Mouse (Mus musculus): ENCODE data around the gene Clca4a. TPM values are rescaled to one million over a fixed set of nuclear protein-coding genes. Genes with fewer than 3 reads are reported as not detected.

The Clca4a gene
- not detected in 2 replicates for polyA plus RNA-seq (2016; fragmentation: Nextera tagmentation; extraction: Ambion mirVana)

DNA sequence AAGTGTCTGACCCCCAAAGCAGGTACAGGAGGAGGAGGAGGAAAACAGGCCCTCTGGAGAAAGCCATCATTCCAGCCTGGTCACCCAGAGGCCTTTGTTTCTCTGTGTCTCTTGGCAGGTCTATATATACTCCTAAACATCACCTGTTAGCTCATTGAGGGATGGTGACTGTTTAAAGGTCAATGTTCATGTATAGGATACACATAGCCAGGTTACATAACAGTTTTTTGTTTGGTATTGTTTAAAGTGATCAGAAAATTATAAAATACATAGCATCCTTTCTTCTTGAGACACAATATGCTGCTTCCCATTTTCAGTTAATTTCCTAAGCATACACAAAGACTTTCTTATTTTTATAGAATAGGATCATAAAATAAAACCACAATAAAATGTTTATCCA, at the start of gene Clca4a:
Clca4a (minus strand) TSS at position 101 of the 400 bp plus-strand sequence.
- H3K4me1 ChIP-seq, result no peaks in the 10 kb centered on the region
- no peak within 1 kb of the TSS for H3K9ac ChIP-seq
- ATAC-seq, result no peak
- no peaks in the 10 kb centered on the region for H3K36me3 ChIP-seq
- H3K27me3 ChIP-seq (replicated peaks), result no peaks in the 10 kb centered on the region
- H3K27ac ChIP-seq, result no peak within 1 kb of the TSS
- no peaks in the 10 kb centered on the region for H3K9me3 ChIP-seq (replicated peaks)
- H3K4me2 ChIP-seq, result no peak within 1 kb of the TSS
- no peak within 1 kb of the TSS for H3K4me3 ChIP-seq

DNA sequence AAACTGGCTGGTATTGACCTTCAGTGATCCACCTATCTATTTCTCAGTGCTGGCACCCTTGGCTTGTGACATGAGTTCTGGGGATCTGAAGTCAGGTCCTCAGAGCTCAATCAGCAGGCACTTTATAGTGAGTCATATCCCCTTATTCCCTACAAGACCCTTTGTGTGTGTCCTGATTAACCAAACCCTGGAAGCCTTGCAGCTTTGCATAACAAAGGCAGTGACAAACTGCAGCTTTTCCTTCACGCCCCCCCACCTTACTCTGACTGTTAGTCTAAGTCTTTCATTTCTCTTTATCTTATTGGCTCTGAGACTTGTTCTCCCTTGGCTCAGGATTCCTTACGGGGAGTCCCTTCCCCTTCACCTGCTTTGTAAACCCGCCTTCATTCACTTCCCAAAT, 43.0 kb upstream of the Clca4a start:
- H3K4me1 ChIP-seq, result no peaks in the 10 kb centered on the region
- H3K36me3 ChIP-seq, result no peaks in the 10 kb centered on the region
- H3K27ac ChIP-seq, result no peak overlapping the region
- ATAC-seq, result no peak
- H3K9me3 ChIP-seq (replicated peaks), result no peaks in the 10 kb centered on the region
- H3K4me2 ChIP-seq, result no peak overlapping the region
- WGBS (ENCODE audit: insufficient replicate concordance), result 56% methylated on average over 3 of the region's 3 CpGs
- H3K4me3 ChIP-seq, result no peak overlapping the region
- no peak overlapping the region for H3K9ac ChIP-seq
- no peaks in the 10 kb centered on the region for H3K27me3 ChIP-seq (replicated peaks)

DNA sequence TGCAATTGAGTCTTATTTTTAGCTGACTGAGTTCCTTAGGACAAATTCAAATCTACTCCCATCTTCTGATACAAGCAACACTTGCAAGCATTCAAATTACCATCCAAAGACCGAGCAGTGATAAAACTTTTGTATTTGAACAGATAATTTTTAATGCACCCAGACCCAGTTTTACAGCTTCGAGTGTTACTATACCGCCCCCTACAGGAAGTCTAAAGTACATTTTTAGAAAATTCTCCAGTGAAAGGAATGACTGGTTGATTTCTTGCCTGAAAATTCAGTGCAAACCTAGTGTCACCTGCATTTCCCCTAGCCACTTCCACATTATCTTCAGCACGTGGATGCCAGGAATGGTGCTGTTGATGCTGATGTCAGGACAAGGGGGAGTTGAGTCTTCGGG, 29.6 kb upstream of the Clca4a start:
- Histone ChIP-seq H3K4me3 (no peak overlapping the region), H3K27me3 (replicated peaks) (no peaks in the 10 kb centered on the region), H3K27ac (no peak overlapping the region), H3K4me1 (no peaks in the 10 kb centered on the region), H3K9ac (no peak overlapping the region), H3K9me3 (replicated peaks) (no peaks in the 10 kb centered on the region), H3K36me3 (no peaks in the 10 kb centered on the region), H3K4me2 (no peak overlapping the region)
- 22% methylated on average over 5 of the region's 5 CpGs for WGBS (ENCODE audit: insufficient replicate concordance)
- ATAC-seq, result no peak

DNA sequence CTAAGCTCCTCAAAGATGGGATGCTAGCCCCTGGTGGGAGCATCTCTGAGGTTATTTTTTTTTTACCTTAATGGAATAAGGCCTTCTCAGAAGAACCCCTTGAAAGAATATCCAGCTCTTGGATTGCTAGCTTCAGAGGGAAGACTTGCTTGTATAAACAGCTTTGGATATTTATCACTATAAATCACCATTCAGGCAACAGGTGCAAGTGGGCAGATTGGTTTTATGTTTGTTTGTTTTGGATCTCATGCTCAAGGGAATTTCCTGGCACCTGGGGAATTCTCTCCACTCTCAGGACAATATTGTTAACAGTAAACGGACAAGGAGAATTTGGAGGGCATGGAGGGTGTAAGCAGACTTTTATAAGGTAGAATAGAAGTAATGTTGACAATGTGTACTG, 26.1 kb upstream of the Clca4a start:
- H3K27me3 ChIP-seq (replicated peaks), result no peaks in the 10 kb centered on the region
- no peak overlapping the region for H3K9ac ChIP-seq
- no peak overlapping the region for H3K4me3 ChIP-seq
- WGBS (ENCODE audit: insufficient replicate concordance), result 42% methylated on average over 1 of the region's 1 CpGs
- no peak overlapping the region for H3K27ac ChIP-seq
- no peaks in the 10 kb centered on the region for H3K4me1 ChIP-seq
- no peak overlapping the region for H3K4me2 ChIP-seq
- no peaks in the 10 kb centered on the region for H3K9me3 ChIP-seq (replicated peaks)
- no peaks in the 10 kb centered on the region for H3K36me3 ChIP-seq
- ATAC-seq, result no peak

DNA sequence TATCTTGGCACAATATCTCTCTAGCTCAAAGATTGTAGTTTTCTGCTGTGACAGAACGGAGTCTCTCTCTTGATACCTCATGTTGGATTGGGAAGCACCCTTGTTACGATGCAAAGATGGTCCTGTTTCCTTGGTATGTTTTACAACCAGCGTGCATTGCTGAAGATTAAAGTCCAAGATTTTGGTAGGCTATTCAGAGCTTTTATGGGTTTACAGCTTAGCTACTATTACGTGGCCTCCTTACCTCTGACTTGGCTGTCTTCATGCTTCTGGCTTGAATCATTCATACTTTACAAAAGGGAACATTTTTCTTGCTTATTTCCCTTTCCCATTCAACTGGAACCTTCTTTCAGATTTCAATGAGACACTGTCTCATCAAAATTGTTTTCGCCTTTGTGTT, 18.2 kb upstream of the Clca4a start:
- H3K9ac ChIP-seq, result no peak overlapping the region
- no peaks in the 10 kb centered on the region for H3K9me3 ChIP-seq (replicated peaks)
- H3K36me3 ChIP-seq, result no peaks in the 10 kb centered on the region
- no peak overlapping the region for H3K4me3 ChIP-seq
- H3K27me3 ChIP-seq (replicated peaks), result no peaks in the 10 kb centered on the region
- ATAC-seq, result no peak
- H3K4me1 ChIP-seq, result no peaks in the 10 kb centered on the region
- 69% methylated on average over 5 of the region's 5 CpGs for WGBS (ENCODE audit: insufficient replicate concordance)
- no peak overlapping the region for H3K4me2 ChIP-seq
- H3K27ac ChIP-seq, result no peak overlapping the region

DNA sequence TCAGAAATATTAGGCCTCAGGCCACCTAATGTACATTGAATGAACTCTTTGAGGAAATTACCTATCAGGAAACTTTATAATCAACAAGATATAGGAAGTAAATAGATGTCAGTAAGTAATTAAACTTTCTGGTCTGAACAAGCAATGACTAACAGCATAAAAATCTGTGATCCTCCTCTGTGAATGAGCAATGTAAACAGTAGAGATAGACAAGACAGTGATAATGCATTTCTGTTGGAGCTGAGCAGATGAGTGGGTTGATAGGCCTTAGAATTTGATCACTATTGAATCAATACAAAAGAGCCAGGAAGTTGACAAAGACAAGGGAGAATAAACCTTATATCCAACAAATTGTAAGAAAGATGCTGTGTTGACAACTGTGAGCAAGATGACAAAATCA, 17.8 kb upstream of the Clca4a start:
- Histone ChIP-seq H3K27ac (no peak overlapping the region), H3K4me3 (no peak overlapping the region), H3K4me2 (no peak overlapping the region), H3K9me3 (replicated peaks) (no peaks in the 10 kb centered on the region), H3K27me3 (replicated peaks) (no peaks in the 10 kb centered on the region), H3K9ac (no peak overlapping the region), H3K36me3 (no peaks in the 10 kb centered on the region), H3K4me1 (no peaks in the 10 kb centered on the region)
- no peak for ATAC-seq

DNA sequence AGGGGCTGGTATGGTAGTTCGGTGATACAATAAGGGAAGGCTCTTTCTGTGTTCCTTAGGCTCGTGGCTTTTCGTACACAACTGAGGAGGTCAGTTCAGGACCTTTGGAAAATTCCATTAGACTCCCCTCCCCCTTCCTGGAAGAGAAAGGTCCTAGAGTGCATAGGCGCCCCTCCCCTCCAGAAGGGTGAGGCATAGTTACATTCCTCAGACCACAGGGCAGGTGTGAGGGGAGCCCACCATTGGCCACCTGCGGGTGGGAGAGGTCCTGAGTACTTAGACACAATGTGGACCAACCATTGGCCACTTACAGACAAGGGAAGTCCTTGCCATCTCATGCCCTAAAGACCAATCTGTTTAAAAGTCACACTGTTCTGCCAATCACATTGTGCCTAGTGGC, 11.0 kb upstream of the Clca4a start:
- Histone ChIP-seq H3K27me3 (replicated peaks) (no peaks in the 10 kb centered on the region), H3K27ac (no peak overlapping the region), H3K4me1 (no peaks in the 10 kb centered on the region), H3K9me3 (replicated peaks) (no peaks in the 10 kb centered on the region), H3K4me3 (no peak overlapping the region), H3K4me2 (no peak overlapping the region), H3K36me3 (no peaks in the 10 kb centered on the region), H3K9ac (no peak overlapping the region)
- ATAC-seq, result no peak
- WGBS (ENCODE audit: insufficient replicate concordance), result 55% methylated on average over 5 of the region's 5 CpGs

DNA sequence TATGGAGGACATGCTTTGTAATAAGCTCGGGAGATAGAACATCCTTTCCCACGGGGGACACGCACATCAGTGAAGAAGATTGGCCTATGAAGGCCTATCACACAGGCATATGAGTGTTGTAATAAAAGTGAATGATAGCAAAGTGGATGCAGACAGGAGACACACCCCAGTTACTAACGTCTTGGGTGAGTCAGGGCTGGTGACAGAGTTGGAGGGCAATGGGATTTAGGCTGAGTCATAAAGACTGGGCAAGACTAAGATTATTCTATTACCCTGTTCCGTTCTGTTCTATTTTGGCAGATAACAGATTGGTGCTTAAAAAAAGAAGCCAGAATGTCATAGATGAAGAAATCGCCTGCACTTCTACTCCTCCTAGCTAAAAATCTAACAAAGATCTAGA, 5.7 kb upstream of the Clca4a start:
- Histone ChIP-seq H3K9me3 (replicated peaks) (no peaks in the 10 kb centered on the region), H3K27ac (no peak overlapping the region), H3K4me3 (no peak overlapping the region), H3K27me3 (replicated peaks) (no peaks in the 10 kb centered on the region), H3K4me1 (no peaks in the 10 kb centered on the region), H3K4me2 (no peak overlapping the region), H3K36me3 (no peaks in the 10 kb centered on the region), H3K9ac (no peak overlapping the region)
- WGBS (ENCODE audit: insufficient replicate concordance), result 69% methylated on average over 6 of the region's 6 CpGs
- no peak for ATAC-seq

DNA sequence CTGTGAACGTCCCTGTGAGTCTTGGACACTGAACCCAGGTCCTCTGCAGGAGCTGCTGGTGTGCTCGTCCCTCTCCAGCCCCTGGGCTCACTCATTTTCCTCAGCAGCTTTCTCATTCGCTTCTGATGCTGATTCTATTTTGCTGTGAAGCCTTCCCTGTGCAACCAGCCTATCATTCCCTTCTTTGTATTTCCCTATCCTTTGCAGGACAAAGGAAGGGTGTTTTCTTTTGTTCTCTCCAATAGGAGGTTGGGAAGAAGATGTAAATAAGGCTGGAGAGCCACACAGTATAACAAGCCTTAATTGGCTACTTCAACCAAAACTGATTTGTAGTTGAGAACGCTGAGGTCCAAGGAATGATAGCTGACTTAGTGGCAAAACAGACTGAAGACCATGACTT, 2.8 kb upstream of the Clca4a start:
- no peak overlapping the region for H3K9ac ChIP-seq
- 39% methylated on average over 4 of the region's 4 CpGs for WGBS (ENCODE audit: insufficient replicate concordance)
- H3K4me2 ChIP-seq, result no peak overlapping the region
- H3K9me3 ChIP-seq (replicated peaks), result no peaks in the 10 kb centered on the region
- no peaks in the 10 kb centered on the region for H3K4me1 ChIP-seq
- H3K36me3 ChIP-seq, result no peaks in the 10 kb centered on the region
- ATAC-seq, result no peak
- no peak overlapping the region for H3K27ac ChIP-seq
- H3K27me3 ChIP-seq (replicated peaks), result no peaks in the 10 kb centered on the region
- H3K4me3 ChIP-seq, result no peak overlapping the region

DNA sequence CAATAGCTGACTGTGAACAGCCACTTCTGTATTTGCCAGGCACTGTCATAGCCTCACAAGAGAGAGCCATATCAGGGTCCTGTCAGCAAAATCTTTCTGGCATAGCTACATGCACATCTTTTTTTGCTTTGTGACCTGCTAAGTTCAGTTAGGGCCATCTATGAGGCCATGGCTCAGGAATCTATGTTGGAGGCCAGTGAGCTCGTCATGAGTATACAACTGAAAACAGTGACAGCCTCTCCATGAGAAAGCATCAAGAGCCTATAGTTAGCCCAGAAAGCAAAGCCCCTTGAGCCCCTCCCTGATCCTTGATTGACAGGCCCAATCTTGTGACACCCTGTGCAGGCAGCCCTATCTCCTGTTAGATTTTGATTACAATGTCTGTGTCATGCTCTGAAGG, 1.2 kb upstream of the Clca4a start:
- no peak overlapping the region for H3K27ac ChIP-seq

DNA sequence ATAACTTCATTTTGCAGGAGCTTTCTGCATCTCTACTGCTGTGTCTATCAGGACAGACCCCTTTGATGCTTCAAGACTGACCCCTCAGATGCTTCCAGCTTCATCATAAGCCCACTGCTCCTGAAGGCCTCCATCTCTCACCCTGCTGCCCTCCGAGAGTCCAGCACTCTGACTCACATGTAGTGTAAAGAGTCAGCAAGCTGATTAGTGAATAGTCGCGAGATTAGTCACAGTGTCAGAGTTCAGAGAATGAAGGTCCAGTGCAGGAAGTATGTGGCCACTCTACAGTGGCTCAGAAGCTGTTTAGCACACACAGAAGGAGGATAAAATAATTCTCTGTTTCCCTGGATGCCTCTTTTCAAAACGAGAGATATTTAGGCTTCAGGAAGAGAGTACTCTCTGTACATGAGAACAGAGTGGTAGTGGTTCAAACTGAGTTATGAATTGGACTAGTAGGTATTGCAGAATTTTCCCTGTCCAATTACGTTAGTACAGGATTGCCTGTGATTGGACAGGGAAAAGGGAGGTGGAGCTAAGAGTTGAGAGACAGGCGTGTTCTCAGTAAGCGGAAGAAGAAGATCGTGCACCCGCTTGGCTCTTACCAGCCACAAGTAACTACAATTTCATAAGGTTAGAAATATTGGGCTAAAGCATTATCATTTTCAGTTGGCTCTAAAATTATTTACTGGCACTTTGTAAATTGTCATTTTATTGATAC, 3.1 kb downstream of the Clca4a start:
- H3K9me3 ChIP-seq (replicated peaks), result no peaks in the 10 kb centered on the region
- H3K4me1 ChIP-seq, result no peaks in the 10 kb centered on the region
- 66% methylated on average over 9 of the region's 9 CpGs for WGBS (ENCODE audit: insufficient replicate concordance)
- no peak overlapping the region for H3K9ac ChIP-seq
- no peak for ATAC-seq
- no peak overlapping the region for H3K27ac ChIP-seq
- no peaks in the 10 kb centered on the region for H3K27me3 ChIP-seq (replicated peaks)
- no peaks in the 10 kb centered on the region for H3K36me3 ChIP-seq
- H3K4me2 ChIP-seq, result no peak overlapping the region
- no peak overlapping the region for H3K4me3 ChIP-seq

More for the DNA sequence above, 1.2 kb upstream of the Clca4a start:
- Histone ChIP-seq H3K36me3 (no peaks in the 10 kb centered on the region), H3K9ac (no peak overlapping the region), H3K27me3 (replicated peaks) (no peaks in the 10 kb centered on the region), H3K4me3 (no peak overlapping the region), H3K4me1 (no peaks in the 10 kb centered on the region), H3K4me2 (no peak overlapping the region), H3K9me3 (replicated peaks) (no peaks in the 10 kb centered on the region)
- ATAC-seq, result no peak
- WGBS (ENCODE audit: insufficient replicate concordance), result 54% methylated on average over 1 of the region's 1 CpGs

DNA sequence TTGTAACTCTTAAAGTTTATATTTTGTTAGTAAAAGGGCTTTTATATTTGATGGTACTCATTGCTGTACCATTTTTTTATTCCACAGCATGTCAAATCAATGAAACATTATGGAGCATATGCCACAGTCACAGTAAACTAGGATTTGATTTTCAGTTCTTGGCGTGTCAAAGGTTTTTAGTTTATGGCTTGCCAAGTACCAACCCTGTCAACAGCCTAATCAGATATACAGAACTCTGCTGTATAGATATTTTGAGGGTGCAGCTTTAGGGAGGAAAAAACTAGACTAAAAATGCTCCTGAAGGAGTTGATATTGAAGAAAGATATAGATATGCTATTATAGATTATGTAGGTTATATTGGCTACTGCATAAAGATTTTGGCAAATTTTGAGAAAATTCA, 5.1 kb downstream of the Clca4a start:
- Histone ChIP-seq H3K4me2 (no peak overlapping the region), H3K27me3 (replicated peaks) (no peaks in the 10 kb centered on the region), H3K4me3 (no peak overlapping the region), H3K4me1 (no peaks in the 10 kb centered on the region), H3K9ac (no peak overlapping the region), H3K27ac (no peak overlapping the region), H3K9me3 (replicated peaks) (no peaks in the 10 kb centered on the region), H3K36me3 (no peaks in the 10 kb centered on the region)
- WGBS (ENCODE audit: insufficient replicate concordance), result 55% methylated on average over 1 of the region's 1 CpGs
- ATAC-seq, result no peak

DNA sequence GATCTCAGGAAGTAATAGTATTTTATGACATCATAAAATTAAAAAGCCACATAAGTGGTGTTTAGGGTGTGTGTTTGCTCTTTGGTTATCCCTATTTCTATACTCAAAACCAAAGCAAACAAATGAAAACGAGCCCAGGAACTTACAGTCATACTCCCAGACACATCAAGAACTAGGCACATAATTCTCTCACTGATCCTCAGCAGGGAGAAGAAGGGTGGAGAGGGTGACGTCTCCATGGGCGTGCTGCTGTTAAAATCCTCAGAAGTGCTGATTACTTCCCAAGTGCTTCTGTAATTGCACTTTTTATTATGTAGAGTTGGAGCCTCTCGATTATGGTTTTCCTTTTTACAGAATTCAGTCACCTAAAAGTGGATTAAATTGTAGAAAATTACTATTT, 8.8 kb downstream of the Clca4a start:
- Histone ChIP-seq H3K9ac (no peak overlapping the region), H3K36me3 (no peaks in the 10 kb centered on the region), H3K27ac (no peak overlapping the region), H3K4me2 (no peak overlapping the region), H3K4me3 (no peak overlapping the region), H3K27me3 (replicated peaks) (no peaks in the 10 kb centered on the region), H3K9me3 (replicated peaks) (no peaks in the 10 kb centered on the region), H3K4me1 (no peaks in the 10 kb centered on the region)
- 48% methylated on average over 4 of the region's 4 CpGs for WGBS (ENCODE audit: insufficient replicate concordance)
- ATAC-seq, result no peak

All from liver, embryonic 12.5 days (tissue).